Mouse (Mus musculus): ENCODE results near the gene Ist1.

The Ist1 gene

GRCm38 (mm10) chr8:109693146-109693900 is at the start of gene Ist1:
Gene Ist1 (minus strand): TSS chr8:109693260.
- peak; percentile 100 for DNase-seq (ENCODE audit: low read depth)

GRCm38 (mm10) chr8:109738049-109738380 is 45.0 kb upstream of the Ist1 start:
- DNase-seq (ENCODE audit: low read depth), result no peak

- peak; percentile 96 for DNase-seq (ENCODE audit: low read depth)
Measured at GRCm38 (mm10) chr8:109737237-109738048, 44.4 kb upstream of the Ist1 start, which contains the start of gene Atxn1l. Gene Atxn1l (minus strand): TSS chr8:109737739.

- DNase-seq (ENCODE audit: low read depth), result peak; percentile 26
Measured at GRCm38 (mm10) chr8:109736819-109737218, 43.8 kb upstream of the Ist1 start.

GRCm38 (mm10) chr8:109734018-109734417 is 41.0 kb upstream of the Ist1 start:
- no peak for DNase-seq (ENCODE audit: low read depth)

GRCm38 (mm10) chr8:109731012-109731411 is 38.0 kb upstream of the Ist1 start:
- DNase-seq (ENCODE audit: low read depth), result no peak

GRCm38 (mm10) chr8:109725106-109725505 is 32.0 kb upstream of the Ist1 start:
- DNase-seq (ENCODE audit: low read depth), result no peak

GRCm38 (mm10) chr8:109714961-109715360 is 21.9 kb upstream of the Ist1 start:
- DNase-seq (ENCODE audit: low read depth), result no peak

- no peak for DNase-seq (ENCODE audit: low read depth)
Measured at GRCm38 (mm10) chr8:109712521-109712920, 19.5 kb upstream of the Ist1 start.

GRCm38 (mm10) chr8:109707921-109708320 is 14.9 kb upstream of the Ist1 start:
- DNase-seq (ENCODE audit: low read depth), result no peak

GRCm38 (mm10) chr8:109706874-109707237 is 13.8 kb upstream of the Ist1 start:
- peak; percentile 79 for DNase-seq (ENCODE audit: low read depth)

- peak; percentile 23 for DNase-seq (ENCODE audit: low read depth)
Measured at GRCm38 (mm10) chr8:109706076-109706873, 13.2 kb upstream of the Ist1 start.

- peak; percentile 97 for DNase-seq (ENCODE audit: low read depth)
Measured at GRCm38 (mm10) chr8:109705320-109706075, 12.4 kb upstream of the Ist1 start, which contains the start of gene Zfp821. Gene Zfp821 (plus strand): TSS chr8:109705546.

- no peak for DNase-seq (ENCODE audit: low read depth)
Measured at GRCm38 (mm10) chr8:109704565-109705319, 11.7 kb upstream of the Ist1 start.

- DNase-seq (ENCODE audit: low read depth), result no peak
Measured at GRCm38 (mm10) chr8:109698477-109698876, 5.4 kb upstream of the Ist1 start.

- no peak for DNase-seq (ENCODE audit: low read depth)
Measured at GRCm38 (mm10) chr8:109697754-109698153, 4.7 kb upstream of the Ist1 start.

GRCm38 (mm10) chr8:109694154-109694553 is 1.1 kb upstream of the Ist1 start:
- no peak for DNase-seq (ENCODE audit: low read depth)

- peak; percentile 55 for DNase-seq (ENCODE audit: low read depth)
Measured at GRCm38 (mm10) chr8:109692443-109693145, 466 bp downstream of the Ist1 start.

GRCm38 (mm10) chr8:109691769-109692168 is 1.3 kb downstream of the Ist1 start:
- peak; percentile 37 for DNase-seq (ENCODE audit: low read depth)

GRCm38 (mm10) chr8:109687248-109687647 is 5.8 kb downstream of the Ist1 start:
- DNase-seq (ENCODE audit: low read depth), result no peak

All from NIH3T3 (cell line).